Mouse (Mus musculus) cerebellum, postnatal 14 days (tissue): Measurements from ENCODE around the gene Gm44965.

ENCODE experiments used
- DNase-seq, 2 experiments: peaks; one replicate each; pipeline ENCODE4 v3.0.0; 2021; ENCODE audit warnings: mixed read lengths in 2 of 2

Gene Gm44965

GRCm38 (mm10) chr6:48593158-48594042 is at the start of gene Gm44965, which contains the start of gene Repin1:
TSS of gene Gm44965 (plus strand) at chr6:48593941.
TSS of gene Repin1 (plus strand) at chr6:48593883.
- DNase-seq = peak; percentile 99 to 100

- DNase-seq = no peak
These were observed 48.5 kb upstream of the Gm44965 start for GRCm38 (mm10) chr6:48545251-48545650.

GRCm38 (mm10) chr6:48546271-48546670 is 47.5 kb upstream of the Gm44965 start:
- peak; percentile 50 to 77 for DNase-seq

GRCm38 (mm10) chr6:48546858-48547257 is 46.9 kb upstream of the Gm44965 start:
- no peak for DNase-seq

GRCm38 (mm10) chr6:48548314-48548713 is 45.4 kb upstream of the Gm44965 start:
- no peak for DNase-seq

- no peak for DNase-seq
These were observed 40.8 kb upstream of the Gm44965 start for GRCm38 (mm10) chr6:48552918-48553317.

GRCm38 (mm10) chr6:48553819-48554218 is 39.9 kb upstream of the Gm44965 start:
- DNase-seq = peak in 1 of 2 experiments; percentile 46

- peak; percentile 99 to 100 for DNase-seq
These were observed 39.2 kb upstream of the Gm44965 start, which contains the start of gene Lrrc61 for GRCm38 (mm10) chr6:48554280-48555103. TSS of gene Lrrc61 (plus strand) at chr6:48554796.

GRCm38 (mm10) chr6:48555104-48555890 is 38.4 kb upstream of the Gm44965 start:
- peak; percentile 69 to 75 for DNase-seq

GRCm38 (mm10) chr6:48555956-48556355 is 37.8 kb upstream of the Gm44965 start:
- DNase-seq = no peak

GRCm38 (mm10) chr6:48565693-48566310 is 27.9 kb upstream of the Gm44965 start:
- DNase-seq = no peak

- DNase-seq = peak; percentile 68 to 79
These were observed 27.4 kb upstream of the Gm44965 start for GRCm38 (mm10) chr6:48566312-48566711.

- peak; percentile 61 to 68 for DNase-seq
These were observed 25.4 kb upstream of the Gm44965 start for GRCm38 (mm10) chr6:48568036-48568984.

GRCm38 (mm10) chr6:48569065-48569807 is 24.5 kb upstream of the Gm44965 start:
- DNase-seq = peak in 1 of 2 experiments; percentile 34

- DNase-seq = no peak
These were observed 21.7 kb upstream of the Gm44965 start for GRCm38 (mm10) chr6:48572014-48572413.

GRCm38 (mm10) chr6:48572572-48573061 is 21.1 kb upstream of the Gm44965 start, which contains the start of gene Rarres2:
TSS of gene Rarres2 (minus strand) at chr6:48572789.
- no peak for DNase-seq

GRCm38 (mm10) chr6:48573280-48573679 is 20.5 kb upstream of the Gm44965 start:
- no peak for DNase-seq

- DNase-seq = no peak
These were observed 19.8 kb upstream of the Gm44965 start for GRCm38 (mm10) chr6:48573981-48574380.

- DNase-seq = no peak
These were observed 15.0 kb upstream of the Gm44965 start for GRCm38 (mm10) chr6:48578736-48579135.

- DNase-seq = no peak
These were observed 14.5 kb upstream of the Gm44965 start for GRCm38 (mm10) chr6:48579215-48579648.
